Mouse (Mus musculus) G1E (cell line): Measurements from ENCODE around the gene Hapln4. TPM values are rescaled to one million over a fixed set of nuclear protein-coding genes. Genes with fewer than 3 reads are reported as not detected.

Experiments used
- ATAC-seq: 2 replicates; pipeline ENCODE4 v1.8.0; 2016; ENCODE audit warnings: mild to moderate bottlenecking; ENCODE audit not compliant: insufficient number of reproducible peaks, poor library complexity, low FRiP score, severe bottlenecking; ENCODE audit errors: extremely low read depth
- DNase-seq: peaks from one replicate; pipeline ENCODE4 v3.0.0; 2012; ENCODE audit warnings: low spot score
- H3K27me3 ChIP-seq: 2 replicates; pipeline ENCODE4 v1.6.1; 2012; ENCODE audit warnings: mild to moderate bottlenecking, low read length, inconsistent platforms; ENCODE audit not compliant: insufficient read depth
- H3K36me3 ChIP-seq: replicated peaks from 2 replicates; pipeline ENCODE3; 2012; ENCODE audit warnings: mild to moderate bottlenecking, inconsistent platforms
- H3K4me1 ChIP-seq: 2 replicates; pipeline ENCODE4 v1.6.1; 2012; ENCODE audit warnings: low read depth, low read length, inconsistent platforms, mixed read lengths; ENCODE audit not compliant: insufficient read depth
- H3K4me3 ChIP-seq: 2 replicates; pipeline ENCODE4 v1.5.1; 2012; ENCODE audit warnings: low read depth, mild to moderate bottlenecking, inconsistent platforms, low read length, moderate library complexity, mixed read lengths
- H3K9me3 ChIP-seq: replicated peaks from 2 replicates; pipeline ENCODE4 v1.6.1; 2012; ENCODE audit warnings: inconsistent platforms
- CTCF ChIP-seq: IDR thresholded peaks from 2 replicates; pipeline ENCODE4 v1.5.1; 2012; ENCODE audit warnings: low read depth, low read length, inconsistent platforms, mixed read lengths
- GATA1 ChIP-seq: IDR thresholded peaks from 2 replicates; pipeline ENCODE4 v1.6.1; 2012; ENCODE audit warnings: borderline replicate concordance, low read length, inconsistent platforms, mixed read lengths
- GATA2 ChIP-seq: IDR thresholded peaks from 2 replicates; pipeline ENCODE4 v1.6.1; 2012; ENCODE audit warnings: low read depth, low read length, inconsistent platforms, borderline replicate concordance
- POLR2AphosphoS5 ChIP-seq: IDR thresholded peaks from 2 replicates; pipeline ENCODE4 v1.6.1; 2012; ENCODE audit warnings: low read depth, low read length, inconsistent platforms; ENCODE audit not compliant: insufficient replicate concordance
- TAL1 ChIP-seq: conservative IDR thresholded peaks from 2 replicates; pipeline ENCODE4 v1.6.1; 2012; ENCODE audit warnings: low read depth, low read length, inconsistent platforms, mixed read lengths
- polyA plus RNA-seq: library from polyadenylated mRNA; stranded (reverse); fragments of >175 nt; gene quantifications from 2 replicates; pipeline ENCODE4 v1.2.3, GENCODE M21; 2012
- total RNA-seq, 2 experiments: library from RNA; stranded (forward) in 1 of 2; stranded (reverse) in 1 of 2; fragments of 200-1000 nt in 1 of 2; fragments of >200 nt in 1 of 2; fragmentation: Nextera tagmentation in 1 of 2; gene quantifications; 2 replicates each; pipeline ENCODE4 v1.2.3; 2014 to 2017

Gene Hapln4
- total and polyA plus RNA-seq, 3 experiments = 0.05 TPM; not detected in 2

DNA sequence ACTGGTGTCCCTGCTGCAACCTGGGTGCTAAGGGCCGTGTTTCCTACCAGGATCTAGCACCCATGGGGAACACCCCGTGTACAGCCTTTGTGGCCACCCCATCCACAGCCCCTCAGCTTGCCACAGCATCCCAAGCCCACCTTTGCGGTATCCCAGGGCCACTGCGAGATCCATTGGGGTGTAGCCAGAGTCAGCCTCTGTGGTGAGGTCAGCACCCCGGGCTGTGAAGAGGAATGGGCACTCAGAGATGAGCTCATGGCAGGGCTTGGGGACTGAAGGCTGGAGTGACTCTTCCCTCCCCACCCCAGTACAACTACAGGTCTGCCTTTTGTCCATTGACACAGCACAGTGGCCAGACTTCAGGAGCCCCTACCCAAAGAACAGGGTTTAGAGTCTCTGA lies 50.8 kb downstream of the Hapln4 start:
- Histone ChIP-seq H3K4me3 (no peak overlapping the region), H3K27me3 (no peaks in the 10 kb centered on the region), H3K36me3 (peaks cover 54% of the 10 kb centered on the region), H3K4me1 (peaks cover 51% of the 10 kb centered on the region), H3K9me3 (no peaks in the 10 kb centered on the region)
- TF ChIP-seq CTCF (no peak), POLR2AphosphoS5 (no peak), GATA2 (no peak), GATA1 (no peak), TAL1 (no peak)
- DNase-seq (no peak), ATAC-seq (no peak)

DNA sequence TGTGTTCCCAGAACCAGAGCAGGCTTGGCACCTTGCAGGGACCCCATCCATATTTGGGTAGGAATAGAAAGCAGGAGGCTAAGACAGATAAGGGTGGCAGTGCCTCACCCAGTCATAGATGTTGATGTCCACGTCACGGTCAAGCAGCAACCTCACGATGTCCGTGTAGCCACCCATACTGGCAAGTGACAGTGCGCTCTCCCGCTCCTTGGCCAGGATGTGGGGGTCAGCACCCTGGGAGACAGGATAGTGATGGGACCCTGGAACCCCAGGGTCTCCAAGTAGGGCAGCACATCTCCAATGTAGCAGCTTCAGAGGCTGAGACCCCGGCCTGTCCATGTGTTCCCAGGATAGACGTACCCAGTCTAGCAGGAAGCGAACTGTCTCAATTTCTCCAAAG lies 51.7 kb downstream of the Hapln4 start:
- peaks cover 46% of the 10 kb centered on the region for H3K4me1 ChIP-seq
- H3K9me3 ChIP-seq = no peaks in the 10 kb centered on the region
- H3K36me3 ChIP-seq = peaks cover 54% of the 10 kb centered on the region
- ATAC-seq = no peak
- no peaks in the 10 kb centered on the region for H3K27me3 ChIP-seq
- no peak for DNase-seq
- H3K4me3 ChIP-seq = no peak overlapping the region
- TF ChIP-seq GATA2 (no peak), TAL1 (no peak), GATA1 (no peak), POLR2AphosphoS5 (no peak), CTCF (no peak)

DNA sequence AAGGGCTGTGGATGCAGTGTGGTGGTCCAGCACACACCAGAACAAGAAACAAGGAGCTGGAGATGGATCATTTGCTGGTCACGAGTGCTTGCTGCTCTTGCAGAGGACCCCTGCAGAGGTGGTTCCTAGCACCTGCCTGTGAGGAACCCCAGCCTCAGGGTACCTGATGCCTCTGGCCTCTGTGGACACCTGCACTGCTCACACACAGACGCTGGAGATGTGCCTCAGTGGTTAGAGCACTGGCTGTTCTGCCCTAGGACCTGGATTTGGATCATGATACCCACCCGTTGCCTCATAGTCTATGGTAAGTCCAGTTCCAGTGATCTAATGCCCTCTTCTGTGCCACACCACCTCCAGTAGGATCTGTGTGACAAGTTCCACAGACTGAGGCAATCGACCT lies 53.3 kb downstream of the Hapln4 start:
- ATAC-seq (no peak), DNase-seq (no peak)
- no peak for TF ChIP-seq GATA2
- no peak for TF ChIP-seq GATA1
- no peak for TF ChIP-seq POLR2AphosphoS5
- no peak for TF ChIP-seq TAL1
- TF ChIP-seq CTCF = no peak
- H3K36me3 ChIP-seq = peaks cover 60% of the 10 kb centered on the region
- H3K9me3 ChIP-seq = no peaks in the 10 kb centered on the region
- no peak overlapping the region for H3K4me3 ChIP-seq
- peaks cover 51% of the 10 kb centered on the region for H3K4me1 ChIP-seq
- no peaks in the 10 kb centered on the region for H3K27me3 ChIP-seq

DNA sequence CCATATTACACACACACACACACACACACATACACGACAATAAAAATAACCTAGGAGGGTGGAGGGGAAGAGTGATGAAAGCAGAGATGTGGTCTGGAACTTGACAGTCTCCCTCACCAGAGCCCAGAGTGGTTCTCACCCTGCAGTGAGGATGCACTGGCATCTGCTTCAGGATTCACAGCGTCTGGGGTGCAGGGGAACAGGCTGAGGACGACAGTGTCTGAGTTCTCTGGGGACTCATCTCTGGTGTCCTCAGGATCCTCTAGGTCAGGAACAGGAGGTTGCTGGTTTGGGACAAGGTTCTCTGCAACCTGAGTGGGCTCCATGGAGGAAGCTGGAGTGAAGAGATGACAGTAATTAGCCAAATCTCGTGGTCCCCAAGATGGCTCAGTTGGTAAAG lies 54.6 kb downstream of the Hapln4 start:
- H3K27me3 ChIP-seq = no peaks in the 10 kb centered on the region
- no peak for TF ChIP-seq GATA2
- TF ChIP-seq TAL1 = no peak
- no peak for TF ChIP-seq POLR2AphosphoS5
- no peak for TF ChIP-seq CTCF
- TF ChIP-seq GATA1 = no peak
- H3K9me3 ChIP-seq = no peaks in the 10 kb centered on the region
- peaks cover 62% of the 10 kb centered on the region for H3K36me3 ChIP-seq
- peak overlapping the region; percentile 82; the same call in 1 of the 2 replicates for H3K4me3 ChIP-seq
- no peak for ATAC-seq
- H3K4me1 ChIP-seq = peaks cover 48% of the 10 kb centered on the region
- no peak for DNase-seq

DNA sequence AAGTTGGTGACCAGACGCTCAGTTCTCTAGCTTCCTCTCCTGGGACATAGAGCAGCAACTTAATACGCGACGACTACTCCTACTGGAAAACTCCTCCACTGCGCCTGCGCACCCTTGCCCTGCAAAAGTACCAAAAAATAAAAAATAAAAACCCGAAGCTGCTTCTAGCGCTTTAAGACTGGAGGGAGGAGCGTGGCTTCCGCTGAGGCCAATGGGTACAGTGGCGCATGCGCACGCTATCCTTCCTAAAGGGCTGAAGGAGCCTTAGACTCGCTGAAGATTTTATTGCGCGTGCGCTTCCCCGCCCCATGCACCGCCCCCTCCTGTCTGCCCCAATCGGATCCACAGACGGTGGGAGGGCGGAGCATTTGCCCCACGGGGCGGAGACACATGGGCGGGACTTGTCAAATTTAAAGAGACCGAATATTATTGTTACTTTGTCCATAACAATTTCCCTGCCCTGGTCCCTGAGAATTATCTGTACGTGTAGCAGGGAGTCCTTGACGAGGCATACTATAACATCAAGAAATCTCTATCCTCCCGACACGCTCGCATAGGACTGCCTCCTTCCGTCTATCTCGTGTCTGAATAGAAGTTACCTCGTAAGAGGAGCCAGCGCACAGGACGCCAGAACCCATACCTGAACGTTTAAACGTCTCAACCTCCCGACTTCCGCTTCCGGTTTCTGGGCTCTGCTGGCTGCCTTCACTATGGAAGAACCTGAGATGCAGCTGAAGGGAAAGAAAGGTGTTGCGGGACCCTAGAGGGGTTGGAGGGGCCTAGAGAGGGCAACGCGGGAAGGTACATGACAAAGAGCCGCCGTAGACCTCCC lies 56.0 kb downstream of the Hapln4 start, which contains the start of the genes Rfxank, Borcs8 and Mef2b:
Gene Rfxank (minus strand): TSS at position 129 of the 832 bp plus-strand sequence.
Gene Borcs8 (plus strand): TSS at position 474 of the 832 bp plus-strand sequence.
Gene Mef2b (plus strand): TSS at position 686 of the 832 bp plus-strand sequence.
- H3K36me3 ChIP-seq = peaks cover 62% of the 10 kb centered on the region

DNA sequence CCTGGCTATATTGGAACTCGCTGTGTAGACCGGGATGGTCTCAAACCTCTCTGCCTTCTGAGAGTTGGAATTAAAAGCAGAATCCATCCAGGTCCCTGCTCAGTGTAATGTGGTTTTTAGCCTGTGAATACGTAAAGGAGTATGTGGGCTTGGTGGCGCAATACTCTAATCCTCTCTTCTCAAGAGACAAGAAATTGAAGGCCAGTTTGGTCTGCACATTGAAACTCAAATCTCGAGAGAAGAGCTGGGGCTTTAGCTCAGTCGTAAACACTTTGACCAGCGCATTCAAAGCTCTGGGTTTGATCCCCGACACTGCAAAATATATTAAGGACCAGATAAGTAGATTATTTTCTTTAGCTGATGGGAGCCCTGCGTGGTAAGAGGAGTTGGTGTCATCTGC lies 56.7 kb downstream of the Hapln4 start:
- Histone ChIP-seq H3K4me3 (peak overlapping the region; percentile 82), H3K36me3 (peaks cover 62% of the 10 kb centered on the region), H3K27me3 (no peaks in the 10 kb centered on the region), H3K9me3 (no peaks in the 10 kb centered on the region), H3K4me1 (peaks cover 42% of the 10 kb centered on the region)
- DNase-seq = peak; percentile 26
- ATAC-seq = no peak
- TF ChIP-seq GATA1 (no peak), POLR2AphosphoS5 (no peak), TAL1 (no peak), CTCF (no peak), GATA2 (no peak)

More for the DNA sequence above, 56.0 kb downstream of the Hapln4 start, which contains the start of the genes Rfxank, Borcs8 and Mef2b:
- ATAC-seq (peak; percentile 93), DNase-seq (peak; percentile 95)
- H3K4me1 ChIP-seq = peaks cover 44% of the 10 kb centered on the region
- peak within 1 kb of the TSS; percentile 82 for H3K4me3 ChIP-seq
- TF ChIP-seq CTCF (no peak), TAL1 (no peak), GATA1 (no peak), GATA2 (no peak), POLR2AphosphoS5 (no peak)
- no peaks in the 10 kb centered on the region for H3K9me3 ChIP-seq
- no peaks in the 10 kb centered on the region for H3K27me3 ChIP-seq

Other genes starting within 250 kb of the Hapln4 start
Only the 20 nearest of the 22 such genes appear.
- gene Cilp2, start 195.8 kb upstream of the Hapln4 start, total RNA-seq (2014; fragmentation: Nextera tagmentation) = not detected in 2 replicates
- under 0.01 TPM in 1 of 2 replicates, not detected in the other for gene Cilp2, start 195.8 kb upstream of the Hapln4 start, total RNA-seq (2017)
- gene Cilp2, start 195.8 kb upstream of the Hapln4 start, polyA plus RNA-seq = 0.01 and 0.03 TPM in 2 replicates
- gene Tssk6, start 181.3 kb upstream of the Hapln4 start, total RNA-seq (2014; fragmentation: Nextera tagmentation) = not detected in 2 replicates
- 0.22 TPM in 1 of 2 replicates, not detected in the other for gene Tssk6, start 181.3 kb upstream of the Hapln4 start, total RNA-seq (2017)
- gene Tssk6, start 181.3 kb upstream of the Hapln4 start, polyA plus RNA-seq = 0.12 and 0.15 TPM in 2 replicates
- 64.6 and 85.0 TPM in 2 replicates for gene Ndufa13, start 180.9 kb upstream of the Hapln4 start, total RNA-seq (2014; fragmentation: Nextera tagmentation)
- gene Ndufa13, start 180.9 kb upstream of the Hapln4 start, total RNA-seq (2017) = 111 and 124 TPM in 2 replicates
- 119 and 158 TPM in 2 replicates for gene Ndufa13, start 180.9 kb upstream of the Hapln4 start, polyA plus RNA-seq
- 7.3 TPM in 1 of 2 replicates, not detected in the other for gene Yjefn3, start 180.7 kb upstream of the Hapln4 start, total RNA-seq (2014; fragmentation: Nextera tagmentation)
- gene Yjefn3, start 180.7 kb upstream of the Hapln4 start, total RNA-seq (2017) = 2.1 TPM in 2 replicates
- 1.8 and 2.3 TPM in 2 replicates for gene Yjefn3, start 180.7 kb upstream of the Hapln4 start, polyA plus RNA-seq
- gene Gatad2a, start 87.1 kb upstream of the Hapln4 start, total RNA-seq (2014; fragmentation: Nextera tagmentation) = 99.3 and 101 TPM in 2 replicates
- 44.4 and 52.2 TPM in 2 replicates for gene Gatad2a, start 87.1 kb upstream of the Hapln4 start, total RNA-seq (2017)
- 104 and 139 TPM in 2 replicates for gene Gatad2a, start 87.1 kb upstream of the Hapln4 start, polyA plus RNA-seq
- 49.6 and 53.2 TPM in 2 replicates for gene Mau2, start 40.7 kb upstream of the Hapln4 start, total RNA-seq (2014; fragmentation: Nextera tagmentation)
- 35.4 and 37.8 TPM in 2 replicates for gene Mau2, start 40.7 kb upstream of the Hapln4 start, total RNA-seq (2017)
- gene Mau2, start 40.7 kb upstream of the Hapln4 start, polyA plus RNA-seq = 29.6 and 34.2 TPM in 2 replicates
- gene Sugp1, start 40.6 kb upstream of the Hapln4 start, total RNA-seq (2014; fragmentation: Nextera tagmentation) = 17.9 and 43.3 TPM in 2 replicates
- 33.1 and 36.0 TPM in 2 replicates for gene Sugp1, start 40.6 kb upstream of the Hapln4 start, total RNA-seq (2017)
- gene Sugp1, start 40.6 kb upstream of the Hapln4 start, polyA plus RNA-seq = 44.9 and 52.9 TPM in 2 replicates
- not detected in 2 replicates for gene Tm6sf2, start 10.5 kb upstream of the Hapln4 start, total RNA-seq (2014; fragmentation: Nextera tagmentation)
- 0.38 and 1.1 TPM in 2 replicates for gene Tm6sf2, start 10.5 kb upstream of the Hapln4 start, total RNA-seq (2017)
- 0.07 and 0.23 TPM in 2 replicates for gene Tm6sf2, start 10.5 kb upstream of the Hapln4 start, polyA plus RNA-seq
- not detected in 2 replicates for gene Ncan, start 37.4 kb downstream of the Hapln4 start, total RNA-seq (2014; fragmentation: Nextera tagmentation)
- gene Ncan, start 37.4 kb downstream of the Hapln4 start, total RNA-seq (2017) = 0.05 TPM in 1 of 2 replicates, not detected in the other
- not detected in 2 replicates for gene Ncan, start 37.4 kb downstream of the Hapln4 start, polyA plus RNA-seq
- gene Nr2c2ap, start 47.9 kb downstream of the Hapln4 start, total RNA-seq (2014; fragmentation: Nextera tagmentation) = 10.6 and 12.0 TPM in 2 replicates
- 6.7 and 8.5 TPM in 2 replicates for gene Nr2c2ap, start 47.9 kb downstream of the Hapln4 start, total RNA-seq (2017)
- 12.0 and 19.4 TPM in 2 replicates for gene Nr2c2ap, start 47.9 kb downstream of the Hapln4 start, polyA plus RNA-seq
- 11.9 and 12.6 TPM in 2 replicates for gene Rfxank, start 55.7 kb downstream of the Hapln4 start, total RNA-seq (2014; fragmentation: Nextera tagmentation)
- gene Rfxank, start 55.7 kb downstream of the Hapln4 start, total RNA-seq (2017) = 7.2 and 13.2 TPM in 2 replicates
- gene Rfxank, start 55.7 kb downstream of the Hapln4 start, polyA plus RNA-seq = 4.9 and 6.0 TPM in 2 replicates
- gene Borcs8, start 56.0 kb downstream of the Hapln4 start, total RNA-seq (2014; fragmentation: Nextera tagmentation) = 65.0 and 73.8 TPM in 2 replicates
- 82.4 and 114 TPM in 2 replicates for gene Borcs8, start 56.0 kb downstream of the Hapln4 start, total RNA-seq (2017)
- 24.7 and 42.9 TPM in 2 replicates for gene Borcs8, start 56.0 kb downstream of the Hapln4 start, polyA plus RNA-seq
- gene Mef2b, start 56.3 kb downstream of the Hapln4 start, total RNA-seq (2014; fragmentation: Nextera tagmentation) = 2.1 and 4.4 TPM in 2 replicates
- gene Mef2b, start 56.3 kb downstream of the Hapln4 start, total RNA-seq (2017) = 0.17 and 0.55 TPM in 2 replicates
- gene Mef2b, start 56.3 kb downstream of the Hapln4 start, polyA plus RNA-seq = 2.3 and 3.1 TPM in 2 replicates
- gene Tmem161a, start 88.9 kb downstream of the Hapln4 start, total RNA-seq (2014; fragmentation: Nextera tagmentation) = 15.3 and 22.0 TPM in 2 replicates
- 15.8 and 22.0 TPM in 2 replicates for gene Tmem161a, start 88.9 kb downstream of the Hapln4 start, total RNA-seq (2017)
- gene Tmem161a, start 88.9 kb downstream of the Hapln4 start, polyA plus RNA-seq = 119 and 145 TPM in 2 replicates
- 18.8 and 19.3 TPM in 2 replicates for gene Slc25a42, start 128.8 kb downstream of the Hapln4 start, total RNA-seq (2014; fragmentation: Nextera tagmentation)
- 5.1 and 5.3 TPM in 2 replicates for gene Slc25a42, start 128.8 kb downstream of the Hapln4 start, total RNA-seq (2017)
- gene Slc25a42, start 128.8 kb downstream of the Hapln4 start, polyA plus RNA-seq = 9.7 and 12.1 TPM in 2 replicates
- 16.5 and 32.5 TPM in 2 replicates for gene Sugp2, start 150.8 kb downstream of the Hapln4 start, total RNA-seq (2014; fragmentation: Nextera tagmentation)
- 22.7 and 27.8 TPM in 2 replicates for gene Sugp2, start 150.8 kb downstream of the Hapln4 start, total RNA-seq (2017)
- gene Sugp2, start 150.8 kb downstream of the Hapln4 start, polyA plus RNA-seq = 26.5 and 30.9 TPM in 2 replicates
- gene Armc6, start 151.0 kb downstream of the Hapln4 start, total RNA-seq (2014; fragmentation: Nextera tagmentation) = 7.7 and 9.3 TPM in 2 replicates
- gene Armc6, start 151.0 kb downstream of the Hapln4 start, total RNA-seq (2017) = 12.5 and 13.9 TPM in 2 replicates
- gene Armc6, start 151.0 kb downstream of the Hapln4 start, polyA plus RNA-seq = 13.7 and 15.2 TPM in 2 replicates
- gene Homer3, start 199.4 kb downstream of the Hapln4 start, total RNA-seq (2014; fragmentation: Nextera tagmentation) = 1.6 and 3.8 TPM in 2 replicates
- 6.0 and 6.7 TPM in 2 replicates for gene Homer3, start 199.4 kb downstream of the Hapln4 start, total RNA-seq (2017)
- gene Homer3, start 199.4 kb downstream of the Hapln4 start, polyA plus RNA-seq = 12.0 and 14.8 TPM in 2 replicates
- gene Ddx49, start 219.0 kb downstream of the Hapln4 start, total RNA-seq (2014; fragmentation: Nextera tagmentation) = 41.3 and 43.8 TPM in 2 replicates
- gene Ddx49, start 219.0 kb downstream of the Hapln4 start, total RNA-seq (2017) = 88.3 and 114 TPM in 2 replicates
- 55.1 and 56.2 TPM in 2 replicates for gene Ddx49, start 219.0 kb downstream of the Hapln4 start, polyA plus RNA-seq
- 147 and 152 TPM in 2 replicates for gene Cope, start 219.1 kb downstream of the Hapln4 start, total RNA-seq (2014; fragmentation: Nextera tagmentation)
- gene Cope, start 219.1 kb downstream of the Hapln4 start, total RNA-seq (2017) = 78.3 and 96.7 TPM in 2 replicates
- gene Cope, start 219.1 kb downstream of the Hapln4 start, polyA plus RNA-seq = 346 and 358 TPM in 2 replicates